Comparison of ENCODE assay signal across 15 mouse cellular contexts in genomic region chr9:7983665-7984064, GRCm38 (mm10). TPM values are rescaled to one million over a fixed set of nuclear protein-coding genes. Genes with fewer than 3 reads are reported as not detected.
DNase-seq lines count a peak whose midpoint lies in the region; ATAC-seq and TF ChIP-seq lines count a peak whose summit lies in the region.
"Had no signal": no experiment of that assay in that cellular context is flagged by ENCODE, and none has a peak within 500 bp of the region (broad histone marks: within the 10 kb centered on the region; RNA-seq: fewer than 3 reads in every experiment).

No protein-coding gene starts in this region.

- 12% methylated on average over 2 of the region's 2 CpGs for WGBS in embryonic facial prominence, embryonic 11.5 days
- WGBS in embryonic facial prominence, embryonic 10.5 days = 22% methylated on average over 2 of the region's 2 CpGs
- WGBS in stomach, embryonic 16.5 days = 45% methylated on average over 2 of the region's 2 CpGs
- WGBS in stomach, postnatal 0 days = 38% methylated on average over 2 of the region's 2 CpGs

- TF ChIP-seq CTCF in stomach, postnatal 0 days (IDR thresholded peaks at IDR 0.05; ENCODE audit: low read depth) = no peak

- intact Hi-C loops in heart, postnatal 10 days (cut with DNase I) = no loop called here

- no peak overlapping the region for H3K9ac ChIP-seq in embryonic facial prominence, embryonic 11.5 days (replicated peaks; ENCODE audit: low read length)
- H3K9ac ChIP-seq in stomach, embryonic 16.5 days (ENCODE audit: low read length) = no peak overlapping the region
- no peak overlapping the region for H3K9ac ChIP-seq in stomach, postnatal 0 days (ENCODE audit: low read length)
- H3K9ac ChIP-seq: liver, embryonic 14.5 days had no signal

- no peaks in the 10 kb centered on the region for H3K9me3 ChIP-seq in embryonic facial prominence, embryonic 11.5 days (replicated peaks; ENCODE audit: control insufficient read depth, low read length)
- H3K9me3 ChIP-seq in embryonic facial prominence, embryonic 10.5 days = no peaks in the 10 kb centered on the region
- no peaks in the 10 kb centered on the region for H3K9me3 ChIP-seq in stomach, embryonic 16.5 days (replicated peaks; ENCODE audit: control insufficient read depth, low read length)
- no peaks in the 10 kb centered on the region for H3K9me3 ChIP-seq in stomach, postnatal 0 days (ENCODE audit: control insufficient read depth, low read length)

- no peak for TF ChIP-seq EP300 in stomach, postnatal 0 days (optimal IDR thresholded peaks at IDR 0.05)

- H3K4me1 ChIP-seq in embryonic facial prominence, embryonic 11.5 days (ENCODE audit: control insufficient read depth, insufficient read depth, low read length) = no peaks in the 10 kb centered on the region
- H3K4me1 ChIP-seq in embryonic facial prominence, embryonic 10.5 days = peaks cover 10% of the 10 kb centered on the region
- peaks cover 12% of the 10 kb centered on the region for H3K4me1 ChIP-seq in stomach, embryonic 16.5 days (ENCODE audit: control insufficient read depth, insufficient read depth, low read length)
- no peaks in the 10 kb centered on the region; the same call in 1 of the 2 replicates for H3K4me1 ChIP-seq in stomach, postnatal 0 days (replicated peaks; ENCODE audit: control insufficient read depth, insufficient read depth)

- H3K36me3 ChIP-seq in embryonic facial prominence, embryonic 11.5 days (replicated peaks; ENCODE audit: control insufficient read depth, insufficient read depth, low read depth, low read length) = peaks cover 7% of the 10 kb centered on the region
- H3K36me3 ChIP-seq in embryonic facial prominence, embryonic 10.5 days (replicated peaks) = peaks cover 81% of the 10 kb centered on the region
- peaks cover 8% of the 10 kb centered on the region; the same call in 1 of the 2 replicates for H3K36me3 ChIP-seq in stomach, embryonic 16.5 days (ENCODE audit: control insufficient read depth, insufficient read depth, low read length)
- no peaks in the 10 kb centered on the region for H3K36me3 ChIP-seq in stomach, postnatal 0 days (ENCODE audit: control insufficient read depth, insufficient read depth, low read length)

- H3K27ac ChIP-seq in embryonic facial prominence, embryonic 11.5 days (replicated peaks; ENCODE audit: low read depth, low read length) = no peak overlapping the region
- H3K27ac ChIP-seq in embryonic facial prominence, embryonic 10.5 days (replicated peaks) = no peak overlapping the region
- H3K27ac ChIP-seq in stomach, embryonic 16.5 days (ENCODE audit: low read length) = peak overlapping the region; percentile 42
- no peak overlapping the region for H3K27ac ChIP-seq in stomach, postnatal 0 days (replicated peaks)
- H3K27ac ChIP-seq: liver, embryonic 14.5 days had no signal

- no peak for DNase-seq in embryonic facial prominence, embryonic 11.5 days (ENCODE audit: low spot score)
- DNase-seq in embryonic facial prominence, embryonic 10.5 days (ENCODE audit: low spot score) = no peak
- no peak for DNase-seq in stomach, postnatal 0 days (ENCODE audit: low spot score)
- peak; percentile 36 to 45 for DNase-seq in heart, postnatal 10 days
- no peak for DNase-seq in thymus, postnatal 36 days
- DNase-seq in frontal cortex, postnatal 25 days (ENCODE audit: low spot score in 2 of 2) = no peak
- no peak for DNase-seq in urinary bladder, adult 2 months (ENCODE audit: low spot score)
- DNase-seq: adrenal gland, postnatal 14 days; kidney, adult 9 months; lung, postnatal 10 days; right cerebral cortex, postnatal 14 days; thymus, adult 2 months had no signal

- H3K27me3 ChIP-seq in embryonic facial prominence, embryonic 11.5 days (ENCODE audit: control insufficient read depth, insufficient read depth, low read length) = no peaks in the 10 kb centered on the region
- no peaks in the 10 kb centered on the region for H3K27me3 ChIP-seq in embryonic facial prominence, embryonic 10.5 days (replicated peaks; ENCODE audit: low read depth, poor library complexity, severe bottlenecking)
- H3K27me3 ChIP-seq in stomach, embryonic 16.5 days (ENCODE audit: control insufficient read depth, insufficient read depth, low read length) = no peaks in the 10 kb centered on the region
- H3K27me3 ChIP-seq in stomach, postnatal 0 days (ENCODE audit: control insufficient read depth, insufficient read depth, low read length) = no peaks in the 10 kb centered on the region

- H3K4me2 ChIP-seq in embryonic facial prominence, embryonic 11.5 days (ENCODE audit: low read depth, low read length) = no peak overlapping the region
- H3K4me2 ChIP-seq in stomach, embryonic 16.5 days (ENCODE audit: low read depth, low read length) = no peak overlapping the region
- no peak overlapping the region for H3K4me2 ChIP-seq in stomach, postnatal 0 days (replicated peaks; ENCODE audit: low read depth)
- H3K4me2 ChIP-seq: midbrain, embryonic 11.5 days had no signal

- 0 out of 2 replicates have a peak, but pooled peaks have one; percentile 26 for ATAC-seq in embryonic facial prominence, embryonic 11.5 days (replicated peaks; ENCODE audit: insufficient number of reproducible peaks, low FRiP score, low TSS enrichment, low read depth)
- ATAC-seq in stomach, embryonic 16.5 days (ENCODE audit: insufficient read depth, low FRiP score) = no peak
- no peak for ATAC-seq in stomach, postnatal 0 days (ENCODE audit: low FRiP score, low TSS enrichment)

- no peak overlapping the region for H3K4me3 ChIP-seq in embryonic facial prominence, embryonic 11.5 days (ENCODE audit: low read depth, low read length)
- no peak overlapping the region for H3K4me3 ChIP-seq in embryonic facial prominence, embryonic 10.5 days
- H3K4me3 ChIP-seq in stomach, embryonic 16.5 days (replicated peaks; ENCODE audit: low read length) = no peak overlapping the region
- no peak overlapping the region for H3K4me3 ChIP-seq in stomach, postnatal 0 days (ENCODE audit: low read depth, low read length)

RNA-seq across cellular contexts. Expression of gene Yap1, which starts 20.7 kb away (rescaled TPM):
- 41.9 and 43.7 TPM in 2 replicates for polyA plus RNA-seq in embryonic facial prominence, embryonic 11.5 days (2014; fragmentation: Nextera tagmentation; extraction: Ambion mirVana)
- 40.6 and 42.9 TPM in 2 replicates for polyA plus RNA-seq in embryonic facial prominence, embryonic 10.5 days (2016; fragmentation: Nextera tagmentation; extraction: Ambion mirVana)
- 21.3 and 23.8 TPM in 2 replicates for polyA plus RNA-seq in stomach, embryonic 16.5 days (2015; fragmentation: Nextera tagmentation; extraction: Ambion mirVana)
- polyA plus RNA-seq in stomach, postnatal 0 days (2015; fragmentation: Nextera tagmentation; extraction: Ambion mirVana) = 13.6 and 16.0 TPM in 2 replicates
- total RNA-seq in heart, postnatal 10 days (2021) = 10 to 100 TPM; 63.6 to 70.5 TPM
- 47.6 and 77.0 TPM in 2 replicates for polyA plus RNA-seq in urinary bladder, adult 2 months (2012; rRNA removed)

RNA-seq across cellular contexts. Expression of gene Cfap300, which starts 59.0 kb away (rescaled TPM):
- polyA plus RNA-seq in embryonic facial prominence, embryonic 11.5 days (2014; fragmentation: Nextera tagmentation; extraction: Ambion mirVana) = 21.0 and 22.8 TPM in 2 replicates
- 18.2 and 19.9 TPM in 2 replicates for polyA plus RNA-seq in embryonic facial prominence, embryonic 10.5 days (2016; fragmentation: Nextera tagmentation; extraction: Ambion mirVana)
- 8.1 and 8.7 TPM in 2 replicates for polyA plus RNA-seq in stomach, embryonic 16.5 days (2015; fragmentation: Nextera tagmentation; extraction: Ambion mirVana)
- 3.3 and 3.7 TPM in 2 replicates for polyA plus RNA-seq in stomach, postnatal 0 days (2015; fragmentation: Nextera tagmentation; extraction: Ambion mirVana)
- 1 to 10 TPM in 1 of 2 experiments, under 1 TPM in 1; 0.79 to 1.3 TPM for total RNA-seq in heart, postnatal 10 days (2021)
- 3.0 and 3.7 TPM in 2 replicates for polyA plus RNA-seq in urinary bladder, adult 2 months (2012; rRNA removed)

Comparison
In these comparisons a context has a peak if more than half of its experiments do, and no peak if none do; other contexts are left out.
1. DNase-seq: peak in heart, postnatal 10 days (2 of 2); none in embryonic facial prominence, embryonic 11.5 days (single experiment), embryonic facial prominence, embryonic 10.5 days (single experiment), stomach, postnatal 0 days (single experiment), thymus, postnatal 36 days (0 of 2), frontal cortex, postnatal 25 days (0 of 2) and urinary bladder, adult 2 months (single experiment).